Mouse (Mus musculus): ENCODE results near the gene B3galnt2.
"Not testable (repeated sequence)": the region's sequence is repeated elsewhere in the genome, so short reads cannot be mapped to it uniquely, and the experiment has no call there.

The B3galnt2 gene

DNA sequence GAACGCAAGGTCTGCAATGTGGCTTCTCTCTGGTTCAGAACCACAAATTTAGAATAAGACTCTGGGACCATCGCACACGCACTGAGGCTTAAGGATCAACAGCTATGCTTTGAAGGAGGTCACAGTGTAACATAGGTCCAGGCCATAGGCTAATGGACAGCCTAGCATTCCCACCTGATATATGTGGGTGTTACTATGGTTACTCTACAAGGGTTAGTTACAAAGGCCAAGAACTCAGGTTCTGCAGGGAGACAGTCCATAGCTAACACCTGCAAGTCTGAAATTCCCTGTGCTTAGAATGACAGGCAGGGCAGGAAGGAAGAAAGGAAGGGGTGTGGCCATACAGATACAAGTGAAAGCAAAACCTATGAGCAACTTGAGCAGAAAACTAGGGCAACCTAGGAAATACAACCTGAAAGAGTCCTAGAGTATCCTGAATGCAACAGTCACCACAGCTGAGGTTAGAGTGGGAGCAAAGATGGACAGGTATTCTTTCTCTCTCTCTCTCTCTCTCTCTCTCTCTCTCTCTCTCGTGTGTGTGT is 57.3 kb downstream of the B3galnt2 start:
- DNase-seq, result no peak

GRCm38 (mm10) chr13:14014001-14014400 is 59.7 kb downstream of the B3galnt2 start:
- DNase-seq, result peak; percentile 24 to 49

DNA sequence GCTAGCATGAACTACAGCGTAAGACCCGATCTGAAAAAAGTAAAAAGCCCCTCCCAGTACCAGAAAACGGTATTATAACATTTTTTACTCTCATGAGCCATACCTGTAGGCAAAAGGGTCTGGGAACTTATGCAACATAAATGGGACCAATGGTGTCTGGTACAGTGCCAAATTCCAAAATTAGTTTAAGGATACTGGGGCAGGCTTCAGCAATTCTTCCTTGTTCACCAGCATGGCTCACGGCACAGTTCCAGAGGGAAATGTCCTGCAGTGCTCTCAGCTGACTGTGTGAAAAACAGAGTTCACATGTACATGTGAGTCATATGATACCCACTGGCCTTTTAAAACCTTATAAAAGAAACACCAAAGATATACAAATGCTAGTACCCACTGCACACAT is 60.3 kb downstream of the B3galnt2 start:
- peak; percentile 33 to 51 for DNase-seq

DNA sequence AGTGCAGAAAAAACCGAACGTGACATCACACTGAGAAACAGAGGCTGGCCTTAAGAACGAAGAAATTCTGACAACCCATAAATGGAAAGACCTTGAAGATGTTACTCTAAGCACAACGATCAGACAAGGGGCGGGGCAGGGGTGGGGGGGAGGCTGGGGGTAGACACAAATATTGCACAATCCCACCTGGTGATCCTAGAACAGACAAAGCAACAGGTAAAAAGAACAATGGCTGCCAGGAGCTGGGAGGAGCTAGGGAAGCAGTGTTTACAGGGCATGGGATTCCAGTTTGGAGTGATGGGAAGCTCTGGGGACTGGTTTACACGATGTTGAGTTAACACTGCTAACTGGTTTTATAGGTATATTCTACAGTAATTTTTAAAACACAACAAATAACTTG is 61.3 kb downstream of the B3galnt2 start:
- no peak for DNase-seq

DNA sequence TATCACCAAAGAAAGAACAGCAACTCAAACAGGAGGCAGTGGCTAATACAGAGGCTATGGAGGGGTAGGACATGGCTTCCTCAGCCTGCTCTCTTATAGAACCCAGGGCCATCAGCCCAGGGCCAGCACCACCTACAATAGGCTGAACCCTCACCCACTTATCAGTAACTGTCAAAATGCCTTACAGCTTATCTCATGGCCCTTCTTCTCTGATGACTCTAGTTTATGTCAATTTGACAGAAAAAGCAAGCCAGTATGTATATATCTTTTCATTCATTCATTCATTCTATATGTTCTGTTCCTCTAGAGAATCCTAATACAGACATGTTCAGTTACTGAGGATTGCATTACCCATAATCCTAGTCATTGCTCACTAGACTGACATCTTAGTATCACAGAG is 64.0 kb downstream of the B3galnt2 start:
- no peak for DNase-seq

DNA sequence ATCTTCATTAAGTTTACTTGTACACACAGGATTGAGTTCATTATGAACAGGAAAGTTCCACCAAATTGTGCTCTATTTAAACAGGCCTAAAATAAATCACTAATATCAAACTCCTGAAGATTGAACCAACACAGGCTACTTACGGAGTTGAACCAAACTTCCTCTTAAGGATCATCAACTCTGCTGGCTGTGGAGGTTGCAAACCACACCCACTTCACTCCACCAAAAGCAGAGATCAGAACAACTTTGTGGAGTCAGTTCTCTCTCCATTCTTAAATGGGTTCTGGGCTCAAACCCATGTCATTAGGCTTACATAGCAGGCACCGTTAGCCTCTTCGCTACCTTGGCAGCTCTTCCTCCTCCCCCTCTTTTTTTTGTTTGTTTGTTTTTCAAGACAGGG is 64.6 kb downstream of the B3galnt2 start:
- no peak for DNase-seq

GRCm38 (mm10) chr13:14021417-14021816 is 67.1 kb downstream of the B3galnt2 start:
- not testable (repeated sequence) for DNase-seq

DNA sequence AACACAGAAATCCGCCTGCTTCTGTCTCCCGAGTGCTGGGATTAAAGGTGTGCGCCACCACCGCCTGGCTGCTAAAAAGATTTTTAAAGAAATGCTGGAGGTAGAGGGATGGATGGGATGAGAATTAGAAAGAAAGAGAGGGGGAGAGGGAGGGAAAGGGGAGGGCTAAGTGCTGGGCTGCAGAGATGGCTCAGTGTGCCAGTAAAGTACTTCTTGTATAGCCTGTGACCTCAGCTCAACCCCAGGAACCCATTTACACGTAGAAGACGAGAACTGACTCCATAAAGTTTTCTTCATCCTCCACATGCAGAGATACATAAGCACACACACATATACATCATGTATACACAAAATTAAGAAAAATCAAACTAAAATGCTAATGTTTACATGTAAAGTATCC is 71.3 kb downstream of the B3galnt2 start:
- no peak for DNase-seq

DNA sequence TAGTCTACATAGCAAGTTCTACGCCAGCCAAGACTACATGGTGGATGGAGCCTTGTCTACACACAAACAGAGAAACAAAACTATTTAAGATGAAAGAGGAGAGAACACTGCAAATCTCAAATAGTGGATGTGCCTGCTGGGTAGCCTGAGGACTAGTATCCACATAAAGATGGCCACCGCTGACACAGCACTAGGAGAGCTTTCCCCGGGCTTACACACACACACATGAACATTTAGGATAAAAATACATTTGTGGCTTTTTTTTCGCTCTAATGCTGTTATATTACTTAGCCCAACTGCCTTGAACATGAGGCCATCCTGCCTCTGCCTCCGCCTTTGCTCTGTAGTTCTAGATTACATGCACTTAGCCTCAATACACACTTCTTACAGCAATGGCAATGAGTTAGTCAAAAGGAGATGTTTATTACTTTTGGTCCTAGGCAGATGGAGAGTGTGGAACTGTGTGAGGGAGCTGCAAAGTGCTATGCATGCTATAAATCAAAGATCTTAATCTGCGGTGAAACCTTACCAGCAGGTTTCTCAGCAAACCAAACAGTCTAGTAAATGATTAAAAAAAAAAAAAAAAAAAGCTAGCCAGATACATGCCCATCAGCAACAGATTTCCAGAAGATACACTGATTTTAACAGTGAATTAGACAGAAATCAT is 72.0 kb downstream of the B3galnt2 start:
- DNase-seq, result no peak

DNA sequence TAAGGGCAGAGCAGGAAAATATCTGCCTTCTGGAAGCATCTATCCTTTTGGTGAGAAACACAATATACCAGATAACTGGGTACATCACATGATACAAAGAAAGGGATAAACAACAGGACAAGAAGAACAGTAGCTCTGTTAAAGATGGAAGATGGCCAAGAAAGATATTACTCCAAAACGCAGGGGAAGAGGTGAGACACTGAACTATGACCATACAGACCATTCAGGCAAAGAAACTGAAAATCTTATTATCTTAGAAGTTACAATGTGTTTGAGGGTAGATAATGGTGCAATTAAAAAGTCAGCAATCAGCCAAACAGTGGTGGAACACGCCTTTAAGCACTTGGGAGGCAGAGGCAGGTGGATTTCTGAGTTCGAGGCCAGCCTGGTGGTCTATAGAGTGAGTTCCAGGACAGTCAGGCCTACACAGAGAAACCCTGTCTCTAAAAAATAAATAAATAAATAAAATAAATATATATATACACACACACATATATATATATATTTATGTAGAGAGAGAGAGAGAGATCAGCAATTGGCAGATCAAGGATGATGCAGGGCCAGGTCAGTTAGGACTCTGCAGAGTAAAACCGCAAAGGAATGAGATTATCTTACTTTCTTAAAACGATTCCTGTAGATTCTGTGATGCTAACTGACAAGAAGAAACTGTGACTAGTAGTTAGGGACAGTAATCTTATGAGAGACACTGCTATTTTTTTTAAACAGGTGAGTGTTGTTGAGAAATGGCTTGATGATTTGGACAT is 79.2 kb downstream of the B3galnt2 start:
- no peak for DNase-seq

DNA sequence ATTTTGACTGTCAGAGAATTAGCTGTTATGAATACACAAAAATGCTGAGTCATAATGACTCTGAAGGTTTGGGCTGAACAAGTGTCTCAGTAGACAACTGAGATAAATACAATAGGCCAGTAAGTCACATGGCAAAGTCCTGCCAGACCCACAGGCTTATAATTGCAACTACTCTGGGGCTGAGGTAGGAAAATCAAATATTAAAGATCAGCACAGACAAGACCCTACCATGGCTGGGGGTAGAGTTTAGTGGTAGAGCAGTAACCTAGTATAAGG is 79.7 kb downstream of the B3galnt2 start:
- DNase-seq, result no peak

GRCm38 (mm10) chr13:14035352-14035751 is 81.1 kb downstream of the B3galnt2 start:
- DNase-seq, result not testable (repeated sequence)

DNA sequence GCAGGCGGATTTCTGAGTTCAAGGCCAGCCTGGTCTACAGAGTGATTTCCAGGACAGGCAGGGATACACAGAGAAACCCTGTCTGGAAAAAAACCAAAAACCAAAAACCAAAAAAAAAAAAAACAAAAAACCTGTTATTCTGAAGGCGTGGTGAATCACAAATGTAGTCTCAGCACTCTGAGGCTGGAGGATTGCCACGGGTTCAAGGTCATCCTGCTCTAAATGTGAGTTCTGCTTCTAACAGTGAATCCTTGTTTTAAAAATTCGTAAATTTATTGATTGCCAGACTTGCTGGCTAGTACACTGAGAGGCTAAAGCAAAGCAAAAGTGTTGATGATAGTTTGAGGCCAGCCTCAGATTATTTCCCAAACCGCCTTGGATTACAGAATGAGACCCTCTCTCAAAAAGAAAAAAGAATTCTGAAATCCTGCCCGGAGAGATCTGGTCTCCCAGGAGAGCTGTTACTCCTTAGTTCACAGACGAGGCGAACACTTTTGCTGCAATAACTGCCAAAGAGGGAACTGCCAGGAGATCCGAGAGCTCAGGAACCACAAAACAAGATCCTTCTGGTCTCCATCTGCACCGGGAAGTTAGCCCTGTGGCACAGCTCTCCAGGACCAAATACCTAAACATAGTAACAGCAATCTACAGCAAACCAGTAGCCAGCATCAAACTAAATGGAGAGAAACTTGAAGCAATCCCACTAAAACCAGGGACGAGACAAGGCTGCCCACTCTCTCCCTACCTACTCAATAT is 81.8 kb downstream of the B3galnt2 start:
- DNase-seq, result no peak

- no peak for DNase-seq
Measured at GRCm38 (mm10) chr13:14038911-14039291, 84.6 kb downstream of the B3galnt2 start.

DNA sequence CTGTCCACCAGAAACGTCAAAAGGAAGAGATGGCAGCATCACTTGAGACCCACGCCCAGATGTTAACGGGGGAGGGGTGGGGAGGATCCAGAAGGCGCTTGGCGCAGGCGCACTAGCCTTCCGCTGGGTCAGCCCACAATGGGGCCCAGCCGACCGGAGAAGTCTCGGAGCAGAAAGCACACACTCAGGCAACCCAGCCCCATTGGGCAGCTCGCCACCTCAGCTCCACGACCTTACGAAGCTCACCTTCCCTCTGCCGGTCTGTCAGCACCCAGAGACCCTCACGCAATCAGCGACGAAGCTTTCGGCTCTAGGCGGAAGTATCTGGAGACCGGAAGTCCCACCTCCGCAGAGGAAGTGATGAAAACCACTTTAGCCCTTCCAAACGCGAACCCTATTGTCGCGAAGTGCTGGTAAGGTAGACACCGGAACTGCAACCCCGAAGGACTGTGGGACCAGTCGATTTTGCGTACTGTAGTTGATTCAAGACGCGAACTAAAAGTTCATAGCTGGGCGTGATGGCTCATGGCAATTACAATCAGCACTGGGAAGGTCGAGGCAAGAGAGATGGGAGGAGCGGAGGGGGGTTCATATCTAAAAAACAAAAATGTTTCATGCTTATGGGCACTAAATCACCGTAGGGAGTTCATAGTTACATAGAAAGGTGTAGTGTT is 85.2 kb downstream of the B3galnt2 start, which contains the start of gene Tbce:
Gene Tbce, minus strand, starts transcription at position 347 of the 674 bp plus-strand sequence.
- peak; percentile 93 for DNase-seq

DNA sequence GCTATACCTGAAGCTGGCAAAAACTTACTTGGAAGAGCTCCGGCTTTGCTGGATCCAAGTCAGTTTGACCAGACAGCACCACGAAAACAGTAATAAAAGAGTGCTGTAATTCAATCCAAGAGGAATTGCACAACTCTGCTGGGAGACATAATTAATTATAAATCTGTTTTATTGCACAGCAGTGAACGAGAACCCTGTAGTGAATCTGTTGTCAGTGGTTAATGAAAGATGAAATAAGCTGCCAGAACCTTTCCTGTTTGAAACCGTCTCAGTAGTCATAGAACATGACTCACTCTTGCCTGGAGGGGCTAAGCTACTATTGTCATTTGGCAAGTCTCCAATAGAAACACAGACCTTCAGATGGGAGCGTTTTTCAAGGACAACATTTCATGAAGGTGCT is 85.9 kb downstream of the B3galnt2 start:
- DNase-seq, result no peak

GRCm38 (mm10) chr13:14043851-14044250 is 89.6 kb downstream of the B3galnt2 start:
- no peak for DNase-seq

DNA sequence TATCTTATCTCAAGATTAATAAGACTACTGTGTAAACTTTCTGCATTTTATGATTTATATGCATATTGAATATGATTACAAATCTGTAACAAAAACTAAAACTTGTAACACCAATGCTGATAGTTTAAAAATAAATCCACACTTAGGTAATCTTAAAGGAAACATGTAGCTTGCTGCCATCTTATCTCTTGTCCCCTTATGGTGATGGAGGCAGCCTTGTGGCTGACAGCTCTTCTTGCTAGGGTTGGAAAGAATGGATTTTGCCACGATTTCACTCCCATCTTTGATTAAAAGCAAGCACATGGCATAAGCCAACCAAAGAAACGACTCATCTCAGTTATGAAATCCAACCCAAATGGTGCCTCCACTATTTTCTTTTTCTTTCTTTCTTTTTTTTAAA is 90.3 kb downstream of the B3galnt2 start:
- DNase-seq, result no peak
